Mouse (Mus musculus) CD8-positive naive resting alpha-beta T cell, adult 57 days (primary cell): Measurements from ENCODE around the gene Crb1. TPM values are rescaled to one million over a fixed set of nuclear protein-coding genes. Genes with fewer than 3 reads are reported as not detected.

Experiments
- total RNA-seq: library from RNA; stranded (reverse); gene quantifications from one replicate; pipeline ENCODE4 v1.2.4, GENCODE M21; 2023

Crb1 gene
- not detected for total RNA-seq

DNA sequence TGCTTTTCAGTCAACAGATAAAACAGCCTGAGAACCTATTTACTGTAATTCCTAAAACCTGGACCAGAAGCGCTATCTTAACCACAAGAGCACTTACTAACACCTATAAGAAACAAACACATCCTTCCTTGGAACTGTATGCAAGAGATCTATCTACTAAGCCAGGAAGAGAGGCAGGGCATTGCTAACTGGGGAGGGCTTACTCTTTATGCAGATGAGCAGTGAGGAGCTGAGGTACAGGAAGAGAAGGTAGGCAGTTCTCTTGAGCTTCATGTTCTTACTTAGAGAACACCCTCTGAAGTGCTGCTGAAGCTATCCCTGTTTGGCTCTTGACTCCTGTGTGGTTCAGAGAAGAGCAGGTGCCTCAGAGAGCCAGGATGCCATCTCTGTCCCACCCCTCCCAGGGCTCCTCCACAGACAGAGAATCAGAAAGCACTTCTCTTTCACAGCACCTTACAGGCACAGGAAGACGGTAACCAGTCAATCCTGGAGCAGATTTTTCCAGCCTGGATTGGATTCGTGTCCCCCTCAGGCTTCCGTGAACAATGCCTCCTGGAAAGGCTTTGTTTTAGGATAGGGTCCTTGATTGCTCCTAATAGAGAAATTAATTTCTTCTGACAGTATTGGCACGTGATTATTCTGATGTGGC, at the start of gene Crb1:
Crb1 (minus strand) TSS at position 463 of the 649 bp plus-strand sequence.

DNA sequence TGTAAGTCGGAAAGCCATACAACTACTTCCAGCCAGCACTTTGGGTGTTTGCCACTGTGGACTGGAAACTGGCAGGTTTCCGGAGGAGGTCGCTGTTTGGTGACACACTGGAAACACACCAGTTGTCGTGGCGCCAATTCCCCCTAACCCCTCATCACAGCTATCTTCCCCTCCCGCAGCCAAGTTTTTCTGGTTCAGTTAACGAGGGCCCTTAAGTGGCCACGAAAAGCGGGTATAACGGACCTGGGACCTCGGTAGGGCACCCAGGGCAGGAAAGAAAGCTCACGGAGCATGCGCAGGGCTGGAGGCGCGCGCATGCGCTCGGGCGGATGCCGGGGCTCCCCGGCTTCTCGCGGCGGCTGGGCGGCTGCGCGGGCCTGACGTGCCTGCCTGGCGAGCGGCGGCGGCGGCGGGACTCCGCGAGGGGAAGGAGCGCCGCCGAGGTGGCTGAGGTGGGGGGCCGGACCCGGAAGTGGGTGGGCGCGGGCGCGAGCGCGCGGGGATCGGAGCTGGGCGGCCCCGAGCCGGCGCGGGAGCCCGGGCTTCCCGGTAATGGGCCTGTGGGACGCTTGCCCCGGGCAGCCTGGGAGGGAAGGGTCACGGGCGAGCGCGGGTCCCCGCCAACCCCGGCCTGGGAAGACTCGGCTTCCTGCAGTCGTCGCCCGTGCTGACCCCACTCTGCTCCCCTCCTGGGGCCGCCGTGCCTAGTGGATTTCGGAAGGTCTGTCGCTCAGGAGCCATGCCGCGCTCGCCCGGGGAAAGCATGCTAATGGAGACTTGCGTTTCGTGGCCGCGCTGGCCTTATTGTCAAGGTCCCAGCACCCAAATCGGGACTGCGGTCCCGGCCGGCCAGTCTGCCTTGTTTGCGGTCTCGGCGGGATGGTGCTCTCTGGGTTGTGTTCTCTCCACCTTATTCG, 45.2 kb upstream of the Crb1 start, which contains the start of gene Zbtb41:
Zbtb41 (plus strand) TSS at position 414 of the 917 bp plus-strand sequence.

Other genes starting within 250 kb of the Crb1 start
- gene Zbtb41, start 45.2 kb upstream of the Crb1 start, total RNA-seq = 23.2 TPM
- 1.2 TPM for gene Aspm, start 77.7 kb upstream of the Crb1 start, total RNA-seq
- not detected for gene F13b, start 124.6 kb upstream of the Crb1 start, total RNA-seq
- gene Cfhr1, start 183.2 kb upstream of the Crb1 start, total RNA-seq = not detected